Mouse (Mus musculus): ENCODE measurements around the gene Eno1. TPM values are rescaled to one million over a fixed set of nuclear protein-coding genes. Genes with fewer than 3 reads are reported as not detected.
A peak's percentile ranks its signal among the peaks of the same experiment; 100 is the strongest.

Eno1 gene
- polyA plus RNA-seq, 1 experiment from 2014 or later, result 1,439 TPM

DNA sequence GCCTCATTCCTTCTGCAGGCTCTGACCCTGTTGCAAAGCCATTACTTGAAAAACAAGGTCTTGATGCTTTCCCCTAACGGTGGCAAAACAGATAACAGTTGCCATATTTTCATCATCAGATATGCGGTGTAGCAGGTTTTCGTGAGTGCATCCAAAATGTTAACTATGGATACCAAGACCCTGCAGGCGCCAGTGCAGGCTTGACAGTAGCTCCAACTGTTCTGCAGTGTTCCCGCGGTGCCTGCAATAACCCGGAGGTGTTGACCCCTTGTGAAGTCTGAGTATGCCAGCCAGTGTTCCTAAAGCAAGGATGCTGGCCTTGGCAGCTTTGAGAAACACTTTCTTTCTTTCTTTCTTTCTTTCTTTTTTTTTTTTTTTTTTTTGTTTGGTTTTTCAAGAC, 18.7 kb downstream of the Eno1 start:
- Histone ChIP-seq H3K27me3 (no peaks in the 10 kb centered on the region), H3K9ac (no peak overlapping the region), H3K4me3 (no peak overlapping the region), H3K27ac (no peak overlapping the region), H3K36me3 (peaks cover 13% of the 10 kb centered on the region), H3K4me2 (no peak overlapping the region), H3K9me3 (no peaks in the 10 kb centered on the region), H3K4me1 (peaks cover 23% of the 10 kb centered on the region)
- 86% methylated on average over 7 of the region's 7 CpGs for WGBS
- no peak for ATAC-seq (ENCODE audit: insufficient number of reproducible peaks, insufficient read depth, low FRiP score, low TSS enrichment, low read depth)

DNA sequence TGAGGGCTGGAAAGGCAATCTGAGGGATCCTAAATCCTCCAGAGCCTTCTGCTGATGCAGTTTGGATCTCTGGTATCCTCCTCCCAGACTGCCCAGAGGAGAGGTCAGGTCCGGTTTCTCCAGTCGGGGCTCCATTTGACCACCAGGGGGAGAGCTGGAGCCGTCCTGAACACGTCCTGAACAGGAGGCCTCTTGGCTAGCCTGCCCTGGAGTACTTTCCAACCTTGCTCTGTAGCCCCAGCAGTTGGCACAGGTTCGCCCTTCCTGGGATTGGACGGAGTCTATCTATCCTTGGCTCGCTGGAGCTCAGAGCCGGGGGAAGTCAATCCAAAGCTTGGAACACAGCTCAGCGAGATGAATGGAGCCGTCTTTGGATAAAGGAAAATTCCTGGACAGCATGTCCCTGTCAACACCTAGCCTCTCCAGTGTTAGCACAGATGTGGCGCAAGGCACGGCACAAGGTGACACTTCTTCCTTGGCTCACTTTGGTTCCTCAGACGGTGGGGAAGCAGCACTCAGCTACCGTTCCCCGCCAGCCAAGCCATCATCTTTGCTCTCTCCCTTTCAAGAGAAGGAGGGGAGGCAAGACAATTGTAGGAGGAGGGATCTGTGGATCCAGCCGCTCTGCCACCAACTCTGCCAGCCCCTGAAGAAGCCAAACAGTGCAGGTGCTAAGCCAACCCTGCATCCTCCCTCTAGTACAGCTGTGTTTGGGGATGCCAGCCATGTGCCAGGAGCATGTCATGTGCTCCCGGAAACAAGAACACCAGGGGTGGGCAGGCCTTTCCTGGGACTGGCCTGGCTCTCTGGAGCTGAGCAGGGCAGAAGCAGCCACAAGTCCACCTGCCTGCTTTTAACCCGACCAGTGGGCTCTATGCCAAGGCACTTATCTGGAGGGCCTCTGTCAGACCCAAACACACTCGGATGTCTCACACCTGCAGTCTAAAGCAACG, 21.0 kb downstream of the Eno1 start:
- no peak overlapping the region for H3K4me2 ChIP-seq
- H3K27ac ChIP-seq, result peak overlapping the region; percentile 17; the same call in 1 of the 2 replicates
- peaks cover 5% of the 10 kb centered on the region; the same call in 1 of the 2 replicates for H3K36me3 ChIP-seq
- H3K9ac ChIP-seq, result peak overlapping the region; percentile 41
- WGBS, result 52% methylated on average over 20 of the region's 20 CpGs
- no peak overlapping the region for H3K4me3 ChIP-seq
- H3K9me3 ChIP-seq, result no peaks in the 10 kb centered on the region
- H3K27me3 ChIP-seq, result no peaks in the 10 kb centered on the region
- H3K4me1 ChIP-seq, result peaks cover 11% of the 10 kb centered on the region
- peak; percentile 71; the same call in 1 of the 2 replicates for ATAC-seq (ENCODE audit: insufficient number of reproducible peaks, insufficient read depth, low FRiP score, low TSS enrichment, low read depth)

DNA sequence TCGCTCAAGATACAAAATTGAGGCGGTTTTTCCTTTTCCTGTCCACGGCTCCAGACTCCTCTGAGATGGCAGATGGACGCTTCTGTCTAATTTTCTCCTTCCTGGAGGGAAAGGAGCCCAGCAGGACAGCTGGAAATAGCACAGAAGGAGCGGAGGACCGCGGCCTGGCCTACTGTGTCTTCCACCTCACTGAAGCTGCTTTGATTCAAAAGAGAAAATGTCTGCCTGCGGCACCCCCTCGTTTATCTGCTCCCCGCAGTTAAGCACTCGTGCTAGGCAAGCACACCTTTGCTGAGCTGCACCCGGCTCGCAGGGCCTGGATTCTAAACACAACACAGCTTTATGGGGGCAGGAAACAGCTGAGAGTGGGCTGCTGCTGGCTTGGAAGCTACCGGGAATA, 21.9 kb downstream of the Eno1 start:
- 65% methylated on average over 14 of the region's 14 CpGs for WGBS
- no peak for ATAC-seq (ENCODE audit: insufficient number of reproducible peaks, insufficient read depth, low FRiP score, low TSS enrichment, low read depth)

DNA sequence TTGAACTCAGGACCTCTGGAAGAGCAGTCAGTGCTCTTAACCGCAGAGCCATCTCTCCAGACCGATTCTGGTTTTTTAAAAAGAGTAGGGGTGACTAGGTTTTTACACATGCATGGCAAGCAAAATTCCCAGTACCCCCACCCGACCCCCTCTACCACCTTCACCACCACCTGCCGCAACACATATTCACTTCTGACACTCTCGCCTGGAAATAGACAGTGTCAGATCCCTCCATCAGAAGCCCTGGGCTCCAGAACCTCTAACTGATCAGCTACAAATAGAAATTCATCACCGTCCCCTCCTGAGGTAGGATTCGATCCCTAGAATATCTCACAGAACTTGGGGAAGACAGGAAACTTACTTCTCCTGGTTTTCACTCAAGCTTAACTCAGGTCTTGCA, 23.1 kb downstream of the Eno1 start:
- 92% methylated on average over 7 of the region's 7 CpGs for WGBS
- no peaks in the 10 kb centered on the region for H3K27me3 ChIP-seq
- H3K9me3 ChIP-seq, result no peaks in the 10 kb centered on the region
- peaks cover 14% of the 10 kb centered on the region for H3K4me1 ChIP-seq
- H3K36me3 ChIP-seq, result no peaks in the 10 kb centered on the region
- no peak overlapping the region for H3K4me3 ChIP-seq
- no peak overlapping the region for H3K9ac ChIP-seq
- no peak overlapping the region for H3K4me2 ChIP-seq
- no peak for ATAC-seq (ENCODE audit: insufficient number of reproducible peaks, insufficient read depth, low FRiP score, low TSS enrichment, low read depth)
- no peak overlapping the region for H3K27ac ChIP-seq

More for the DNA sequence above, 21.9 kb downstream of the Eno1 start:
- Histone ChIP-seq H3K4me3 (no peak overlapping the region), H3K36me3 (no peaks in the 10 kb centered on the region), H3K4me1 (peaks cover 11% of the 10 kb centered on the region), H3K27me3 (no peaks in the 10 kb centered on the region), H3K9ac (peak overlapping the region; percentile 41; the same call in 1 of the 2 replicates), H3K9me3 (no peaks in the 10 kb centered on the region), H3K4me2 (no peak overlapping the region), H3K27ac (peak overlapping the region; percentile 17; the same call in 1 of the 2 replicates)

DNA sequence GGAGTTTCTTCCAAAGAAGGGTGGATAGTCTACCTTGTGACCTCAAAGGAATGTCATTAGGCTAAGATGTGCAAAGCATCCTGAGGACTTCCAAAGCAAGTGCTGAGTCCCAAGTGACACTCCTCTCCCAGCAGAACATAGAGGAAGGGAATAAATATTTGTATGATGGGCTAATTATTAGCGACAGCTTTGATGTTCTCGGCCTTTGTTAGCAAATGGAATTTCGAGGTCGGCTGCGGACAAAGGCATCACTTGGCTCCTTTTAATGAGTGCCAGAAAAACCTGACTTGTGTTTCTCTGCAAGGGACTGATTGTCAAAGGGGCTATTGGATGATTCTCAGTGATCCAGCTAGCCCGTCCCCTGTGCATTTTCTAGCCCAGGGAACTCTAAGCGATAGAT, 23.6 kb downstream of the Eno1 start:
- Histone ChIP-seq H3K4me2 (no peak overlapping the region), H3K9me3 (no peaks in the 10 kb centered on the region), H3K9ac (no peak overlapping the region), H3K27me3 (no peaks in the 10 kb centered on the region), H3K36me3 (no peaks in the 10 kb centered on the region), H3K27ac (no peak overlapping the region), H3K4me1 (peaks cover 14% of the 10 kb centered on the region), H3K4me3 (no peak overlapping the region)
- 58% methylated on average over 7 of the region's 7 CpGs for WGBS
- no peak for ATAC-seq (ENCODE audit: insufficient number of reproducible peaks, insufficient read depth, low FRiP score, low TSS enrichment, low read depth)

DNA sequence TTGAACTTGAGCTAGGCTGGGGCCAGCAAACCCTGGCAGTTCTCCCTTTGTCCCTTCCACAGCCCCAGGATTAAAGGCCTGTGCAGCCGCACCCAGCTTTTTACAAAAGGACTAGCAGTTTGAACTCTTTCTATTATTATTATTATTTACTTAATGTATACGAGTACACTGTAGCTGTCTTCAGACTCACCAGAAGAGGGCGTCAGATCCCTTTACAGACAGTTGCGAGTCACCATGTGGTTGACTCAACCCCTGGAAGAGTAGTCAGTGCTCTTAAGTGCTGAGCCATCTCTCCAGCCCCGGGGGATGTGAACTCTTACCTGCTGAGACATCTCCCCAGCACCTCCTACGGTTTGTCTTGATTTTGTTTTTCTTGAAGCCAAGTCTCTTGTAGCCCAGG, 24.2 kb downstream of the Eno1 start:
- H3K4me2 ChIP-seq, result no peak overlapping the region
- no peaks in the 10 kb centered on the region for H3K27me3 ChIP-seq
- 37% methylated on average over 6 of the region's 6 CpGs for WGBS
- no peaks in the 10 kb centered on the region for H3K9me3 ChIP-seq
- peaks cover 17% of the 10 kb centered on the region for H3K4me1 ChIP-seq
- no peak for ATAC-seq (ENCODE audit: insufficient number of reproducible peaks, insufficient read depth, low FRiP score, low TSS enrichment, low read depth)
- no peak overlapping the region for H3K9ac ChIP-seq
- no peaks in the 10 kb centered on the region for H3K36me3 ChIP-seq
- H3K4me3 ChIP-seq, result no peak overlapping the region
- no peak overlapping the region for H3K27ac ChIP-seq

DNA sequence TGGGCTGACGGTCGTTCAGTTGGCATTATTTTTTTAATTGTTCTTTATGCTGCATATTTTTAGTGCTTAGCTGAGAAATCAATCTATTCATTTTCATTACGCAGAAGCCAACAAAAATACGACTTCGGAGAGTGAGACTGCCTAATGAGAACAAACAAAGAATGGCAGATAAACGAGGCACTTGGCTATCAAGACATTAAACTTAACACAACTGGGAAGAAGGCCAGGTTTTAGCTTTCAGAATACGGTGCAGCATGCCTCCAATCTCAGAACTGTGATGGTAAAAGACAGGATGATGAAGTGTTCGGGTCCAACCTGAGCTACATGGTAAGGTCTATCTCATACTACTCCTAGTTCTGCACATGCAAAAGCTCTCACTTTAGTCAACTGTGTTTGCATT, 25.8 kb downstream of the Eno1 start:
- H3K36me3 ChIP-seq, result no peaks in the 10 kb centered on the region
- no peaks in the 10 kb centered on the region for H3K9me3 ChIP-seq
- H3K9ac ChIP-seq, result no peak overlapping the region
- H3K4me1 ChIP-seq, result peaks cover 27% of the 10 kb centered on the region
- 87% methylated on average over 8 of the region's 8 CpGs for WGBS
- no peak for ATAC-seq (ENCODE audit: insufficient number of reproducible peaks, insufficient read depth, low FRiP score, low TSS enrichment, low read depth)
- H3K27me3 ChIP-seq, result no peaks in the 10 kb centered on the region
- H3K27ac ChIP-seq, result no peak overlapping the region
- H3K4me2 ChIP-seq, result no peak overlapping the region
- H3K4me3 ChIP-seq, result no peak overlapping the region

DNA sequence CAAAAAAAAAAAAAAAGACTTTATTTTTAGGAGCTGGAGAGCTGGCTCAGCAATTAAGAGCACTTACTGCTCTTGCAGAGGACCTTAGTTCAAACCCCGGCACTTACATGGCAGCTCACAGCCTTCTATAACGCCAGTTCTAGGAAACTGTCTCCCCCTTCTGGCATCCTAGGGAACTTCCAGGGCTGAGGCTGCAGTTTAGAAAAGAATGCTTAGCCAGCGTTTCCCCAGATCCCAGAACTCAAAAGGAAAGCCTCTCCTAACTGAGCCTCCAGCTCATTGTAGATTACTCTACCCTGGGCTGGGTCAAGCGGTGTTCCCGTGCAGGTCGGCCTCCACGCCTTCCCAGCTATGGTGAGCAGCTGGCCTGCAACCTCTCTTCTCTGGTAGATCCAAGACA, 28.4 kb downstream of the Eno1 start:
- Histone ChIP-seq H3K27ac (no peak overlapping the region), H3K4me1 (peaks cover 29% of the 10 kb centered on the region), H3K9me3 (no peaks in the 10 kb centered on the region), H3K9ac (no peak overlapping the region), H3K4me2 (no peak overlapping the region), H3K4me3 (no peak overlapping the region), H3K27me3 (no peaks in the 10 kb centered on the region), H3K36me3 (no peaks in the 10 kb centered on the region)
- WGBS, result 56% methylated on average over 7 of the region's 7 CpGs
- no peak for ATAC-seq (ENCODE audit: insufficient number of reproducible peaks, insufficient read depth, low FRiP score, low TSS enrichment, low read depth)

DNA sequence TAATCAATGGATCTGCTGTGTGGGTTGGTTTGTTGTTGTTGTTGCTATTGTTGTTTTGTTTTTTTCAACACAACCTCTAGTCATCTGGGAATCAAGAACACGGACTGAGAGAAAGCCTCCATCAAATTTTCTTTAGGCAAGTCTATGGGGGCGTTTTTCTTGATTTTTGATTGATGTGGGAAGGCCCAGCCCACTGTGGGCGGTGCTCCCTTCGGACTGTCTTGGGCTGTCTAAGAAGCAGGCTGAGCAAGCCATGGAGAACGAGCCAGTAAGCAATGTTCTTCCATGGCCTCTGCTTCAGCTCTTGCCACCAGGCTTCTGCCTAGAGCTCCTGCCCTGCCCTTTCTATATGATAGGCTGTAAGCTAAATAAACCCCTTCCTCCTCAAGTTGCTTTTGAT, 28.9 kb downstream of the Eno1 start:
- Histone ChIP-seq H3K4me2 (no peak overlapping the region), H3K27ac (no peak overlapping the region), H3K9ac (no peak overlapping the region), H3K4me1 (peaks cover 31% of the 10 kb centered on the region), H3K36me3 (no peaks in the 10 kb centered on the region), H3K9me3 (no peaks in the 10 kb centered on the region), H3K27me3 (no peaks in the 10 kb centered on the region), H3K4me3 (no peak overlapping the region)
- 69% methylated on average over 5 of the region's 5 CpGs for WGBS
- ATAC-seq (ENCODE audit: insufficient number of reproducible peaks, insufficient read depth, low FRiP score, low TSS enrichment, low read depth), result no peak

DNA sequence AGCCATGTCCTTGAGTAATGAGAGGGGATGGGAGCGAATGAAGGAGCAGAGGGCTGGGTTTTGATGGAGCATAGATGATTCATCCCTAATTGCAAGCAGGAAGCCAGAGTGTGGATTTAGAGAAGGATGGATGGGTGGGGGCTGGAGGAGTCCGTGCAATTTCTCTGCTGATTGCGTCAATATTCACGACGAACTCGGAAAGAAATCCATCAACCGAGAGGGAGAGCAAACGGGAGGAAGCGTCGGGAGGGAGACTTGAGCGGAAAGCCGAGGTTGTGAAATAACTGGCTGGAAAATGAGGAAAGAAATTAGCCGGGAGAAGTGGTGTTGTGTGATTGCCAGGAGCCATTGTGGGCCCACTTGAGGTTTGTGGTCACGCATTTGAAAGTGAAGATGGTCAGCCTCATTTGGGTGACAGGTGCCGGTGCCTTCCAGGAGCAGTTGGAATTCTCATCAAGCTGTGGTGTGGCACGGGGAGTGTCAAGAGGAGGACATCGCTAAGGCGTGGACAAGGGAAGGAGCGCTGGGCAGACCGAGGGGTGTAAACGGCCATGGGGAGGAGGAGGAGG, 30.2 kb downstream of the Eno1 start:
- H3K27me3 ChIP-seq, result no peaks in the 10 kb centered on the region
- H3K9me3 ChIP-seq, result no peaks in the 10 kb centered on the region
- H3K4me1 ChIP-seq, result peaks cover 31% of the 10 kb centered on the region
- no peak overlapping the region for H3K4me2 ChIP-seq
- H3K36me3 ChIP-seq, result no peaks in the 10 kb centered on the region
- no peak overlapping the region for H3K27ac ChIP-seq
- no peak for ATAC-seq (ENCODE audit: insufficient number of reproducible peaks, insufficient read depth, low FRiP score, low TSS enrichment, low read depth)
- no peak overlapping the region for H3K9ac ChIP-seq
- no peak overlapping the region for H3K4me3 ChIP-seq
- 74% methylated on average over 21 of the region's 21 CpGs for WGBS

DNA sequence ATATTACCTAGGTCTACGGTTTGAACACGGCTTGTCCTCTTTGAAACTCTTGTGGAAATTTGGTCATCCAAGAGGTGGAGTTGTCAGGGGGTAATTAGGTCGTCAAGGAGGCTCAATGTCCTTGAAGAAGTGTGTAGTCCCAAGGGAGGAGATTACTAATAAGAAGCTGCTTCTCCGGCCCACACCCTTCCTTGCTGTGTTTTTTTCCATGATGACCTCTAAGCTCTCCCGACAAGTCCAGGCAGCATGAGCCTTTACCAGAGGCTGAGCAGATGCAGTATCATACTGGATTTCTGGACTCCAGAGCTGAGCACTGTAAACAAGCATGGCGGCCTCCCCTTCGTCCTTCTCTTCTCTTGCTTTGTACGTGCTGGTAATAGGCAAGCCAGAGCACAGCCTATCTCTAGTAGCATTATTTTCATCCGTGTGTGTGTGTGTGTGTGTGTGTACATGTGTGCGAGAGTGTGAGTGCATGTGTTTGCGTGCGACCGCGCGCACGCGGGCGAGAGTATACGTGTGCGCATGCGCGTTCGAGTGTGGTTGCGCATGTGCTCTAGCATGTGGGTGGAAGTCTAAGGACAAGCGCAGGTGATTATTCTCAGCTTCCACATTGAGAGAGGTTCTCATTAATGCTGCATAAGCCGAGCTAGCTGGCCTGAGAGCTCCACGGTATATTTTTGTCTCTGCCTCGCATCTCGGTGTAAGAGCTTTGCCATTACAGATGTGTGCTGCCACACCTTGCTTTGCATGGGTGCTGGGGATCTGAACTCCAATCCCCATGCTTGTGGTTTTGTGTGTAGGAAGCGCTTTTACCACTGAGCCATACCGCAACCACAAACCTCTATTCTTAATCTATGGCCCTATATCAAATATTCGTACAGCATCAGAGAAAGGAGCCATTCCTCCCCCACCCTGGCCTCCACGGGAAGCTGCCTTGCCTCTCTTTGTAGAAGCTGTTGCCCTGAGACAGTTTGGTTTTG, 32.4 kb downstream of the Eno1 start:
- Histone ChIP-seq H3K4me2 (peak overlapping the region; percentile 36; the same call in 1 of the 2 replicates), H3K9ac (no peak overlapping the region), H3K4me3 (no peak overlapping the region), H3K27ac (peak overlapping the region; percentile 17; the same call in 1 of the 2 replicates), H3K27me3 (no peaks in the 10 kb centered on the region), H3K9me3 (no peaks in the 10 kb centered on the region), H3K36me3 (no peaks in the 10 kb centered on the region), H3K4me1 (peaks cover 49% of the 10 kb centered on the region)
- WGBS, result 71% methylated on average over 33 of the region's 33 CpGs
- ATAC-seq (ENCODE audit: insufficient number of reproducible peaks, insufficient read depth, low FRiP score, low TSS enrichment, low read depth), result no peak
